Mouse (Mus musculus): Measurements from ENCODE around the gene Lyst. TPM values are rescaled to one million over a fixed set of nuclear protein-coding genes. Genes with fewer than 3 reads are reported as not detected.
"Not testable (repeated sequence)": the region's sequence is repeated elsewhere in the genome, so short reads cannot be mapped to it uniquely, and the experiment has no call there.

Gene Lyst
- total RNA-seq (2018; cell fraction: chromatin; rRNA removed), result 1,000 to 10,000 TPM in 11 of 26 experiments, 100 to 1,000 TPM in 15; 472 to 1,464 (median 677) TPM
- 100 to 1,000 TPM in 11 of 26 experiments, 10 to 100 TPM in 15; 45.6 to 148 (median 84.8) TPM for total RNA-seq (2018; cell fraction: cytosol; rRNA removed)
- total RNA-seq (2018; cell fraction: nucleus; rRNA removed), result 100 to 1,000 TPM; 185 to 692 (median 358) TPM
- polyA plus RNA-seq (2018), result 43.1 to 56.6 TPM (median 48.0 TPM) in 3 replicates

DNA sequence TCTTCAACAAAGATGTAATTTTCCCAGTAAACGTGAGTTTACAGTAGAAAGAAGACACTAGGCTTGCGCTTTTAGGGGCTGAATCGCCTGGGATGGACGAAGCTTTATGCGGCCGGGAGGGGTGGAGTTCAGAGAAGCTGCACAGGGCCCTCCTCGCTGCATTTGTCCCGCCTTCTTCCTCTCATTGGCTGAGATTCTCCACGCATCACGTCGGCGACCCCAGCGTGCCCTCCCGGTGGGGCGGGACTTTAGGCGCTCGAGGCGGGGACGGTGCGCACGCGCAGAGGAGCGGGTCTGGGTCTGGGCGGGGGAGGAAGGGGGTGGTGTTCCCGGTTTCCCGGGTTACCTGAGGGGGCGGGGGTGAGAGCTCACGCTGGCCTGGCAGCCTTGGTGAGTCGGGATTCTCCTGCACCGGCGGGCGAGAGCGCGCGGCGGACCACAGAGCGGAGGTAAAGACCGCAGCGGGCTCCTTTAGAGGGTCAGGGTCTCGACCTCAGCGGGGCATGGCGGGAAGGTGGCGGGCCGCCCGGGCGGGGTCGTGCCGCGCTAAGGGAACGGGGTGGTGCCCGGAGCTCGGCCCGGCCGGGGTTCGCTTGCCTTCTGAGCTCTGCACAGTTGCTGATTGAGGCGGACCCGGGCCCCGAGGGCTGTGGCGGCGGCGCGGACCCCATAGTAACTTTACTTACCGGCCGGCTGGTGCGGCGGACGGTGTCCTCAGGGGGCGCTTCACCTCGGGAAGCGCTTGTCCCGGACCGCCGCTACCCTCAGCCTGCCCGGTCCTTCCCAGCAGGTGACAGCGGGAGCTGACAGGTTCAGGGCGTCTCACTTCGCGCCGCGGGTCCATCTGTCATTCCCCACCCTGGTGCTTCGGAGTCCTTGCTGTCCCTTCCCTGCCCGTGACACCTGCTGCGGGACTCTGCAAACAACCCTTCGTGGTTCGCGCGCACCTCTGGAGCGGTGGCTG, at the start of gene Lyst:
TSS of gene Lyst (plus strand) at position 350 of the 964 bp plus-strand sequence.
- H3K36me3 ChIP-seq (ENCODE audit: inconsistent target), result no peaks in the 10 kb centered on the region
- H3K4me3 ChIP-seq (ENCODE audit: inconsistent target), result peak within 1 kb of the TSS; percentile 79
- H3K79me2 ChIP-seq (ENCODE audit: inconsistent target), result peaks cover 49% of the 10 kb centered on the region
- H3K27ac ChIP-seq, result peak within 1 kb of the TSS; percentile 66
- under 1% methylated on average over 83 of the region's 88 CpGs for WGBS (ENCODE audit: missing documents)

DNA sequence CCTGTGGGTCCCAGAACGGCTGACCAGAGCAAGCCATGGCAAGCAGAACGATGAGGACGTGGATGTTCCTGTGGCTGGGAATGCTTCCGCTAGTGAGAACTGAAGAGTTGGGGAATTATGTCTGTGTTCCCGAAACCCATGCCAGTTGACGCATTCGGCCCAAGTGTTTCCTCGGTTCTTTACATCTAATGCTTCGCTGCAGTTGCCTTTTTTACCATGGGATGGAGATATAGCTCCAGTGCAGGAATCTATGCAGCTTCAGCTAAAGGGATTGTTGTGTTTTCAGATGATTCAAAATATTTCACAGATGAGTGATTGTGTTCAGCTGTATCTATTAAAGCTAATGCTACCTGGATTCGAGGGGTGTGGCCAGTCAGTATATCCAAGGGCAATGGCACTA, 47.1 kb upstream of the Lyst start:
- H3K36me3 ChIP-seq (ENCODE audit: inconsistent target); H3K4me3 ChIP-seq (ENCODE audit: inconsistent target); H3K79me2 ChIP-seq (ENCODE audit: inconsistent target); H3K27ac ChIP-seq: not testable (repeated sequence)
- WGBS (ENCODE audit: missing documents), result 95% methylated on average over 9 of the region's 10 CpGs

DNA sequence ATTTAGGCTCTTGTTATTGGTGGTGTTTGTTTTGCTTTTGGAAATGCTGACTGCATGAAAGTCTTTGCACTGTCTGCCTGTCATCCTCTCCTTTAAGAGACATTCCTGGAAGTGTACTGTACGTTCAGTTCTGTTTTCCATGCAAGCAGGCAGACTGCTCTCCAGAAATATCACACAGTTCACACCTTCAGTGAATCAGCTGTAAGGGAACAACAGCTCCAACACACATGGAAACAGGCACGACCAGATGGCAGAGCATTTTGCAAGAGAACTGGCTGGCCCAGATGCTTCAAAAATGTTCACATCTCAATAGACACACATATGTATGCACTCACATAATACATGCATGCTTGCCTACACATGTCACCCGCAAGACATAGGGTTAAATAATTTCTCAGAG, 43.4 kb upstream of the Lyst start:
- no peaks in the 10 kb centered on the region for H3K36me3 ChIP-seq (ENCODE audit: inconsistent target)
- H3K4me3 ChIP-seq (ENCODE audit: inconsistent target), result no peak overlapping the region
- WGBS (ENCODE audit: missing documents), result 82% methylated on average over 3 of the region's 3 CpGs
- H3K27ac ChIP-seq, result no peak overlapping the region
- no peaks in the 10 kb centered on the region for H3K79me2 ChIP-seq (ENCODE audit: inconsistent target)

DNA sequence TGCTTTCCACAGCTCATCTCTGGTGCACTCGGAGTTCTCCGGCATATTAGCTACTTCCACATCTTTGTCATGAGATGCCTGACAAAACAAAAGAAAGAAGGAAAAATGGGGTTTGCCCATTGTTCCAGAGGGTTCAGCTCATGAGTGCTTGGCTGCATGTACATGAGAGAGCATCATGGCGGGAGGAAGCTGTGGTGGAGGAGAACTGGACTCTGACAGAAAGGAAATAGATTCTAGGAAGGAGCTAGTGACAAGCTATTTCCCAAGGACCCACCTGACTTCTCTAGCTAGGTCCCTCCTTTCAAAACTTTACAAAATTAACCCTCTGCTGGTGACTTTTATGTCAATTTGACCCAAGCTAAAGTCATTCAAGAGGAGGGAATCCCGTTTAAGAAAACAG, 42.3 kb upstream of the Lyst start:
- WGBS (ENCODE audit: missing documents), result 93% methylated on average over 4 of the region's 4 CpGs
- no peaks in the 10 kb centered on the region for H3K36me3 ChIP-seq (ENCODE audit: inconsistent target)

DNA sequence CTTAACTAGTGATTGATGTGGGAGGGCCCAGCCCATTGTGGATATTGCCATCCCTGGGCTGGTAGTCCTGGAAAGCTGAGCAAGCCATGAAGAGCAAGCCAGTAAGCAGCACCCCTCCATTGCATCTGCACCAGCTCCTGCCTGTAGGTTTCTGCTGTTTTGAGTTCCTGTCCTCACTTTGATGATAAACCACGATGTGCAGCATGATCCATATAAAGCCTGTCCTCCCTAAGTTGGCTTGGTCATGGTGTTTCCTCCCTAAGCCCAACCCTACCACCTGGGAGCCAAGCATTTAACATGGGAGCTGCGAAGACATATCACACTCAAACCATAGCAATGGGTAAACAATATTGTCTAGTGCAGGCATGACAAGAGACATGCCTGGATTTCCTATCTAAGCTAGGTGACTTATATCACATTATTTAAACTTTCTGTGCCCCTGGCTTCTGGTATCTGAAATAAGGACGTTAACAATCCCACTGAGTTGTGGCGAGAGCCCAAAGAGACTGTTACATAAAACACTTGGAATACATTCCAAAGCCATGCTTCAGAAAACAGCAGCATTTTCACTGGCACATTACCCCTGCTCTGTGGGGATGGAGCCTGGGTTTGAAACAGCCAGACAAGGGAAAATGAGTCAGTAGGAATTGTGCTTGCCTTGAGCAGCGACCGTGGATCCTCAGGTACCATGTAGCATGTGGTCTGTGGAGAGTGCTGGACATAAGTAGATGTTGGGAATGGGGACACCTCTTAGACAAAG, 41.6 kb upstream of the Lyst start:
- H3K27ac ChIP-seq, result no peak overlapping the region
- 98% methylated on average over 6 of the region's 6 CpGs for WGBS (ENCODE audit: missing documents)

More for the DNA sequence above, 42.3 kb upstream of the Lyst start:
- no peaks in the 10 kb centered on the region for H3K79me2 ChIP-seq (ENCODE audit: inconsistent target)
- no peak overlapping the region for H3K27ac ChIP-seq
- H3K4me3 ChIP-seq (ENCODE audit: inconsistent target), result no peak overlapping the region

DNA sequence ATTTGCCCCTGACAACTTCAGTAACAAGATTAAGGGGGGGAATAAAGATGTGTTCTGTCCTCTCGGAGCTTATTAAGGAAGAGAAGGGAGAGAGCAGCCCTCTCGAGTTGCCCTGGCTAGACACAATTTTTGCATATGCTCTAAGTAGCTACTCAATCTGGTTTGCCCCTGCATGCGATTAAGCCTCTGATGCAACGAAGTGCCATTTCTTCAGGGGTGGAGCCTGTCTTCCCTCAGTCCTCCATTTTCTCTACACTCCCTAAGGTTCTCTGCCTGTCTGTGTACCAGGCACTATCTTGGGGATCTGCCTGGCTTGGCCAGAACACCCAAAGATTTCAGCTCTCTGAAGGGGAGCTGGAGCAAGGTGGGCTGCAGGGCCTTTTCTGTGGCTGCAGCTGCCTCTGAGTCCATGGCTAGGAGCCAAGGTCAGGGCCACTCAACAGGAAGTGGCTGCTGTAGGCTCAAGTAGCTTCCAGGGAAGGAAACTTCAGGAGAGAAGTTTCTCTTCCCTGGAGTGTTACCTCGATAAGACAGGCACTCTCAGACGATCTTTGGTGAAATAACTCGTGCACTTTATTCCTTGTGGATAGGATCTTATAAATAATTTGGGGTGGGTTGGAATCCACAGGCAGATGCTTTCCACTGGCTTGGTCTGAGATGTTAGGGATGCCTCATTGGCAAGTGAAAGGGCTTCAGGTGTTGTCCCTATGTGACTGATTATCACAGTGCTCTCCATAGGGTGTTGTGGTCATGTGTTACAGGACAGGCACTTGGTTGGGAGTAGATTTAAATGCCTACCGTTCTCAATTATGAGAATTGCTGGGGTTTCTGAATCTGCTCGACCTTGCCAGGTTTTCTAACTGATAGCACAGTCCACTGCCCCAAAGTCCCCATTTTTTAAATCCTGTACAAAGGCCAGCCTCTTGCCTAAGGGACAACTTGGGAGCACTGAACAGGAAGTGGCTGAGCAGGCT, 40.2 kb upstream of the Lyst start:
- 54% methylated on average over 9 of the region's 9 CpGs for WGBS (ENCODE audit: missing documents)
- Histone ChIP-seq H3K27ac (peak overlapping the region; percentile 76), H3K79me2 (ENCODE audit: inconsistent target) (no peaks in the 10 kb centered on the region), H3K4me3 (ENCODE audit: inconsistent target) (no peak overlapping the region), H3K36me3 (ENCODE audit: inconsistent target) (no peaks in the 10 kb centered on the region)

More for the DNA sequence above, 41.6 kb upstream of the Lyst start:
- no peak overlapping the region for H3K4me3 ChIP-seq (ENCODE audit: inconsistent target)
- H3K36me3 ChIP-seq (ENCODE audit: inconsistent target), result no peaks in the 10 kb centered on the region
- H3K79me2 ChIP-seq (ENCODE audit: inconsistent target), result no peaks in the 10 kb centered on the region

DNA sequence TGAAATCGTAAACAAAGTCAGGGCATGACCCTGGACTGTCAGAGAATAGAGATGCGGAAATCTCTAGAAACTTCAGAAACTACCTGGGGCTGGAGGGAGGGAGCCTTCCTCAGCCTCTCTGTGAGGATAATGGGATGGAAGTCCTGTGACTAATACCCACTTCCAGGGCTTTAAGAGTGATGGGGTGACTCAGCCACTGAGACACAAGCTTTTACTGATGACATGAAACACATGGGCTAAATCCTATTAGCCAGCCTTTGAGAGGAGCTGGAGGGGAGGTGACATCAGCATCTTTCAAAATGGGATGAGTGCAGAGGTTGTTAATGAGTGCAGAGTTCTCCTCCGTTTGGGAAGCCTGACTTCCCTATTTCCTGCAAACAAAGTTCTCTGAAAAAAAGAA, 38.2 kb upstream of the Lyst start:
- Histone ChIP-seq H3K27ac (peak overlapping the region; percentile 76), H3K79me2 (ENCODE audit: inconsistent target) (no peaks in the 10 kb centered on the region), H3K4me3 (ENCODE audit: inconsistent target) (no peak overlapping the region), H3K36me3 (ENCODE audit: inconsistent target) (no peaks in the 10 kb centered on the region)
- 72% methylated on average over 3 of the region's 3 CpGs for WGBS (ENCODE audit: missing documents)

DNA sequence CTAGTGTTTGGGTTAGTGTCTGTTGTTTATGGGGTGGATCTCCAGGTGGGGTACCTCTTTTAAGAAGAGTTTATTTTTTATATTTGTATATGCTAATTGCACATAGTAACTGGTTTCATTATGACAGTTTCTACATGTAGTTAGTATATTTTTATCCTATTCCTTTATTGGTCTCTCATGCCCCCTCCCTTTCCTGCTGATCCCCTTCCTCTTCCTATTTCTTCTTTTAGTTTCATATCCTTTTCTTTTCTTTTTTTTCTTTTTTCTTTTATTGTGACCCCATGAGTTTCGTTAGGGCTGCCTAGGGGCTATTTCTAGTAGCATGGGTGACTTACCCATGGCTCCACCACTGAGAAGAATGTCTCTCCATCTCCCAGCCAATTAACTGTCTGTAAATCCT, 36.5 kb upstream of the Lyst start:
- no peaks in the 10 kb centered on the region for H3K36me3 ChIP-seq (ENCODE audit: inconsistent target)
- no peak overlapping the region for H3K4me3 ChIP-seq (ENCODE audit: inconsistent target)
- H3K79me2 ChIP-seq (ENCODE audit: inconsistent target), result no peaks in the 10 kb centered on the region
- peak overlapping the region; percentile 49 for H3K27ac ChIP-seq
- no CpG with 5 or more reads among the region's 1 CpGs for WGBS (ENCODE audit: missing documents)

DNA sequence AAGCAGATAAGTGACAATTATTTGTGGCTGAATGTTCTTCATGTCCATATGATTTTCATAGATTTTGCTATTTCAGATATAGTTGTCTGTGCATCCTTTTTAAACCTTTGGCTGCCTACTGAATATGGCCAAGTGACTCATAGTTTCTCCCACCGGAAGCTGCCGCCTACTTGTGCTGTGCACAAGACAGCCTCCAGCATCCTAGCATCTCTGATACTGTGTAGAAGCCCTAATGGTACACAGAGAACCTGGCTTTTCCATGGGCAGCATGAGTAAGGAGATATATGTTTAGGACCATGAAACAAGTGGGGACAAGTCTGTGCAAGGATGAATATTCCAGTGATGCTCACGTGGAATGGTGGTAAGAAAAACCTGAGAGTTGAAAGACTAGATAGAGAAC, 35.0 kb upstream of the Lyst start:
- H3K79me2 ChIP-seq (ENCODE audit: inconsistent target), result no peaks in the 10 kb centered on the region
- WGBS (ENCODE audit: missing documents), result 94% methylated on average over 3 of the region's 3 CpGs
- no peak overlapping the region for H3K27ac ChIP-seq
- H3K4me3 ChIP-seq (ENCODE audit: inconsistent target), result no peak overlapping the region
- H3K36me3 ChIP-seq (ENCODE audit: inconsistent target), result no peaks in the 10 kb centered on the region

DNA sequence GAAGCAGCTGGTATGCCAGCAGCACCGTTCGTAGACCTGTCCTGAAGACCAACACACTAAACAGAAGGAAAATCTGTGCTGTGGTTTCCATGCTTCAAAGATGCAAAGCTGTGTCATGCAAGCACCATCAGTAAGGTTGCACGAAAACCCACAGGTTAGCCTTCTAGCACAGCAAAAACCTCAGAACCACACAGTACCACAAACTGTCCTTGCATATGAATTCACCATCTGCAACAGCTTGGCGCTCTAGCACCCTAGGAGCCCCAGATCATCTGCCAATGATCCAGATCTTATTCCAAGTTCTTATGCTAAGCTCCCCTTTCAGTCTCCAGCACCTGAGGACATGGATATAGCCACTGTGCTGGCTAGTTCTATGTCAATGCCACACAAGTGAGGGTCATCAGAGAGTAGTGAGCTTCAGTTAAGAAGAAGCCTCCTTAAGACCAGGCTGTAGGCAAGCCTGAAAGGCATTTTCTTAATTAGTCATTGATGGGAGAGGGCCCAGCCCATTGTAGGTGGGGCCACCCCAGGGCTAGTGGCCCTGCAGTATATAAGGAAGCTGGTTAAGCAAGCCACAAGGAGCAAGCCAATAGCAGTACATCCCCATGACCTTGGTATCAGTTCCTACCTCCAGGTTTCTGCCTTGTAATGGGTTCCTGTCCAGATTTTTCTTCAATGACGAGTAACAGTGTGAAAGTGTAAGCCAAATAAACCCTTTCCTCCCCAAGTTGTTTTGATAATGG, 33.0 kb upstream of the Lyst start:
- H3K79me2 ChIP-seq (ENCODE audit: inconsistent target), result no peaks in the 10 kb centered on the region
- no peaks in the 10 kb centered on the region for H3K36me3 ChIP-seq (ENCODE audit: inconsistent target)
- 59% methylated on average over 5 of the region's 5 CpGs for WGBS (ENCODE audit: missing documents)
- 0 out of 2 replicates have a peak overlapping the region, but pooled peaks have one; percentile 5 for H3K27ac ChIP-seq
- H3K4me3 ChIP-seq (ENCODE audit: inconsistent target), result no peak overlapping the region

DNA sequence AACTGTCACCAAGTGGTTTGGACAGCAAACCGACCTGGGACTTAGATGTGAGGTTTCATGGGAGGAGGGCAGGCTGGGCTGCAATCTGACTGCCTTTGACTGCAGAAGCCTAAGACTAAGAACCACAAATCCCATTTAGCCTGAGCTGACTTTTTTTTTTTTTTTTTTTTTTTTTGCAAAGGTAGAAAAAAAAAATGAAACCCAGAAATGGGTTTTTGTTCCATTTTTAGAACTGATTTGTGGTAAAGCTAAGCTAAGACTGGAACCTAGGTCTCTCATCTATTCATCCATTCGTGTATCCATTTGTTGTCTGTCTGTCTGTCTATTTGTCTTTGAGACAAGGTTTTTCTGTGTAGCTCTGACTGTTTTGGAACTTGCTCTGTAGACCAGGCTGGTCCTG, 31.9 kb upstream of the Lyst start:
- Histone ChIP-seq H3K36me3 (ENCODE audit: inconsistent target) (no peaks in the 10 kb centered on the region), H3K4me3 (ENCODE audit: inconsistent target) (no peak overlapping the region), H3K27ac (0 out of 2 replicates have a peak overlapping the region, but pooled peaks have one; percentile 5), H3K79me2 (ENCODE audit: inconsistent target) (no peaks in the 10 kb centered on the region)
- WGBS (ENCODE audit: missing documents), result 40% methylated on average over 2 of the region's 2 CpGs

DNA sequence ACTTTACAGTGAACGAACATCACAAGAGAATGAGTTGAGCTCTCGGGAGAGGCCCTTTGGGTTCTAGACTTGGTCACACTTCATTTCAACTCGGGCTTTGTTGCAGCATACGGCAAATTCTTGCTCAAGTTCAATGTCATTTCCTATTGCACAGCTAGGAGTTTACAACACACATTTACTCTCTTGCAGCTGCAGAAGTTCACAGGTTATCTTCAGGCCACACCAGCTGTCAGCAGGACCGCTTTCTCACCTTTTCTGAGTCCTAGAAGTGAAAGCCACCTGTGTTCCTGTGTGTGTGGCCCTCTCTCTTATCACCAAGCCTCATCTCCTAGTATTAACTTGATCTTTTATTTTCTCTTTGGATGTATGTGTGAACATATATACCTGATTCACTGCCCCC, 31.3 kb upstream of the Lyst start:
- H3K27ac ChIP-seq, result 0 out of 2 replicates have a peak overlapping the region, but pooled peaks have one; percentile 5
- 28% methylated on average over 5 of the region's 5 CpGs for WGBS (ENCODE audit: missing documents)
- H3K36me3 ChIP-seq (ENCODE audit: inconsistent target), result no peaks in the 10 kb centered on the region

DNA sequence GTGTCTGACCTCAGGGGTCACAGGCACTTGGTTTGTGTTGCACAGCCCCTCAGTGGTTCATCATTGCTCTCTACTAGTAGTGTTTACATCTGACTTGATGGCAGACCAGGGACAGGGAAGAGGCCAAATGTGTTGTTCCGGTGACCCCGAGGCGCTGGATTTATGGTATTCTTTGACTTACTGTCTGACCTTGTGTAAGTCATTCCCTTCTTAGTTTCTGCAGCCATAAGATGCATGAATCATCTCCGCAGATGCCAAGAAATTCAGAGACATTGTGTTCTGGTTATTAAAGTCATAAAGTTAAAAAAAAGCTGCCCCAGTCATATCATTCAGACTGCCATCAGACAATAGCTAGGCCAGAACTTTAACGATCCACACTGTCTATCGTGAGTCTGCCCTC, 27.6 kb upstream of the Lyst start:
- Histone ChIP-seq H3K4me3 (ENCODE audit: inconsistent target) (no peak overlapping the region), H3K27ac (no peak overlapping the region), H3K79me2 (ENCODE audit: inconsistent target) (no peaks in the 10 kb centered on the region), H3K36me3 (ENCODE audit: inconsistent target) (no peaks in the 10 kb centered on the region)
- WGBS (ENCODE audit: missing documents), result 97% methylated on average over 6 of the region's 6 CpGs

More for the DNA sequence above, 31.3 kb upstream of the Lyst start:
- Histone ChIP-seq H3K4me3 (ENCODE audit: inconsistent target) (no peak overlapping the region), H3K79me2 (ENCODE audit: inconsistent target) (no peaks in the 10 kb centered on the region)
